Mouse (Mus musculus) kidney, adult 8-10 months (tissue): Measurements from ENCODE around the gene Spryd7.
A peak's percentile ranks its signal among the peaks of the same experiment; 100 is the strongest.

Source experiments
- DNase-seq, 2 experiments: peaks; one replicate each; pipeline ENCODE4 v3.0.0; 2022

Gene Spryd7

DNA sequence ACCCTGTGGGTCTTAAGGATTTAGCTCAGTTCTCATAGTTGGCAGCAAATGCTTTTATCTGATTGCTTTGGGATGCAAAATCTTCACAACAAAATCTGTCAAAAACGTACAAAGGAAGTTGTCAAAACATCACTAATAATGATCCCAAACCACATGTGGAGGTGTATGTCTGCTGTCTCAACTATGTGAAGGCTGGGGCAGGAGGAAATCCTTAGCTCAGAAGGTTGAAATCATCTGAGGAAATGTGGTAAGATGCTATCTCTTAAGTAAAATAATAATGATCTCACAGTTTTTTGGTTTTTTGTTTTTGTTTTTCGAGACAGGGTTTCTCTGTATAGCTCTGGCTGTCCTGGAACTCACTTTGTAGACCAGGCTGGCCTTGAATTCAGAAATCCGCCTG, 20.9 kb downstream of the Spryd7 start:
- DNase-seq: no peak

DNA sequence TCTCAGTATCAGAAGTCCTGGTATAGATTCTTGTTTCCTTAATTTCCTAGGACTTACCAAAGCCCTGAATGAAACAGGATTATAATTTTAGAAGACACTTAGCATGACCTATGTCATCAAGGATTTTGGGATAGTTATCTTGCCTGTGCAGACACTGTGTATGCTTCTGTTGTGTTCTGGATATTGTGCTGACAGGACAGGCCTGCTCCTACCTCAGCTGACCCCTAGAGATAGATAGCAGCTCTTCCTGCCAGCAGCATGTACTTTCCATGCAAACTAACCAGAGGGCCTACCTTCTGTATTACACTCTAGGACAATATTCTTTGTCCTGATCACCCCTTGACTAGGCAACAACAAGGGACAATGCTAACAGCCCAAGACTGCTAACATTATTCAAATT, 25.7 kb downstream of the Spryd7 start:
- DNase-seq: no peak

DNA sequence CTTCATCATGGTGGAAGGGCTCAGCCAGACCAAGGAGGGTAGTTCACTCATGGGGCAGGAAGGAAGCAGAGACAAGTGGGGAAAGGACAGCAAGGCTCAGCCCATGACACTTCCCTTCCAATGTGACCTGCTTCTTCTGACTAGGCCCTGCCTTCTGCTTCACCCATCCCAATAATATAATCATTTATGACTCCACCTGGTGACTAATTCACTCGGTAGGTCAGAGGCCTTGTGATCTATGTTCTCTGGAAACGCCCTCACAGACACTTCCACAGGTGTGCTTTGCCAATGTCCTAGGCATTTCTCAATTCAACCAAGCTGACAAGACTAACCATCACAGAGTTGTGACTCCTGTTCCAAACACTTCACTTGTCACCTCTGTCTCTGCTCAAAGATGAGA, 26.3 kb downstream of the Spryd7 start:
- no peak for DNase-seq

DNA sequence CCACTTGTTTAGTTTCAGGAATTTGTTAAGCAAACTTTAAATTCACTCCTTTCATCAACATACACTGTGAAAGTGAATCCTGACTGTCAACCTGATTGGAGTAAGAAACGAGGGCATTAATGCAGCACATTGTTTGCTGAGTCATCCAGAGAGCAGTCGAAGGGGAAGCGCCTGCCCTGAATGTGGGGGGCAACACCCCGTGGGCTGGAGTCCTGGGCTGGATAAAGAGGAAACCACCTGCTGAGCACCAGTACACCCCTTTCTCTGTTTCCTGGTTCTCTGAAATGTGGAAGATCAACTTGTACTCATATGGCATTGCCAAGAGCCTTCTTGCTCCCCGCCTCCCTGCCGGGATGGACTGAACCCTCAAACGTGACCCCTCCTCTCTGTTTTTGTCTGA, 27.2 kb downstream of the Spryd7 start:
- no peak for DNase-seq

DNA sequence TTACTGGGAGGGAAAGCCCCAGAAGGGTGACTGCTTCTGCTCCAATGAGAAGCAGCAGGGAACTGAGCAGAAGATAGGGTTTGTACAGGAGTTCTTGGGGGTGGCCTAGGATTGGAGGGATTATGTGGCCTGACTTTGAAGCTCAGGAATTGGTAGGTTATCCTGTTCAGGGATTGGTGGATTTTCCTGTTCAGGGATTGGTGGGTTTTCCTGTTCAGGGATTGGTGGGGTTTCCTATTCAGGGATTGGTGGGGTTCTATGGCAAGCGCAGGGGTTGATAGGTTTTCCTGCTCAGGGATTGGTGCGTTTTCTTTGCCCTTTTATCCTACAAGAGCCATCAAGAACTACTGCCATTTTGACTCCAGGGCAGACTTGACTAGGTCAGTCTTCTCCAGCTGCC, 30.7 kb downstream of the Spryd7 start:
- no peak for DNase-seq

DNA sequence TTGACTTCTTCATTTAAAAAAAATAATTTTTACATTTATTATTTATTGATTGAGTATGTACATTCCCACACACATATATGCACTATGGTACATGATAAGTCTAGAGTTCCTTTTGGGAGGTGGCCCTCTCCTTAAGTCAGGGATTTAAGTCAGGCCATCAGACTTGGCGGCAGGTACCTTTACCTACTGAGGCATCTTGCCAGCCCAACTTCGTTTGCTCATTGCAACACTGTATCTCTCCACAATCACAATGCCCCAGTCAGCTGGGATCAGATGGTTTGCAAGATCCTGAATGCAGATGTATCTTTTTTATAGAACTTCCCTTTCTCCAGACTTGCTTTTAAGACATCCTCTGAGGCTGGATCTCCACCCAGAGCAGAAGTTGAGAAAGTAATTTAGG, 32.9 kb downstream of the Spryd7 start:
- no peak for DNase-seq

DNA sequence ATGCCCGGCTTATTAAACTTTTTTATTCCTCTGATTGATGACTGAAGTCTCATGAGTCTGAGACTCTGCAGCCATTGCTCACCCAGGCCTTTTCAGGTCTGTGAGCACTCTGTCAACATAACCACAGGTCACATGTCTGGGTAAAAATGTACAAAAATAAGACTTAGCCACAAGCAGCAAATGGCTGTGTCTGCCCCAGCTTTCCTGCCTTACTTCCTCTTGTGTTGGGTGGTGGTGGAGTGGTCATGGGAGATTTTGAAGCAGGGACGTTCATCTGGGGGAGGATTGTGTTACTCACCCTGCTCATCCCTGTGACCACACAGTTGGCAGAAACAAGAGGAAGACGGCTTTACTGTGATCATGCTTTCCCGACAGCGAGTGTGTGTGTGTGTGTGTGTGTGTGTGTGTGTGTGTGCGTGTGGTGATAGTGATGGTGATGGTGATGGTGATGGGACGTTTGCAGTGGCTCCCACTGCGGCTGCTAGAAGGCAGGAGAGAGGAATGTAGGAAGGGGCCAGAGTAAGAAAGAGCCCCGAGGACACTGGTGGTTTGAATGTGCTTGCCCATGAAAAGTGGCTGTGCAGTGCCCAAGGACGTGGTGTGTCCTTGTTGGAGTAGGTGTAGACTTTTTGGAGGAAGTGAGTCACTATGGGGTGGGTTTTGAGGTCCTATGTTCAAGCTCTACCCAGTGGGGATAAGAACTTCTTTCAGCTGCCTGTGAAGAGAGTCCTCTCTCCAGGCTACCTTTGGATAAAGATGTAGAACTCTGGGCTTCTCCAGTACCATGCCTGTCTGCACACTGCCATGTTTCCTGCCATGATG, 37.8 kb downstream of the Spryd7 start:
- DNase-seq: peak in 1 of 2 experiments; percentile 6

DNA sequence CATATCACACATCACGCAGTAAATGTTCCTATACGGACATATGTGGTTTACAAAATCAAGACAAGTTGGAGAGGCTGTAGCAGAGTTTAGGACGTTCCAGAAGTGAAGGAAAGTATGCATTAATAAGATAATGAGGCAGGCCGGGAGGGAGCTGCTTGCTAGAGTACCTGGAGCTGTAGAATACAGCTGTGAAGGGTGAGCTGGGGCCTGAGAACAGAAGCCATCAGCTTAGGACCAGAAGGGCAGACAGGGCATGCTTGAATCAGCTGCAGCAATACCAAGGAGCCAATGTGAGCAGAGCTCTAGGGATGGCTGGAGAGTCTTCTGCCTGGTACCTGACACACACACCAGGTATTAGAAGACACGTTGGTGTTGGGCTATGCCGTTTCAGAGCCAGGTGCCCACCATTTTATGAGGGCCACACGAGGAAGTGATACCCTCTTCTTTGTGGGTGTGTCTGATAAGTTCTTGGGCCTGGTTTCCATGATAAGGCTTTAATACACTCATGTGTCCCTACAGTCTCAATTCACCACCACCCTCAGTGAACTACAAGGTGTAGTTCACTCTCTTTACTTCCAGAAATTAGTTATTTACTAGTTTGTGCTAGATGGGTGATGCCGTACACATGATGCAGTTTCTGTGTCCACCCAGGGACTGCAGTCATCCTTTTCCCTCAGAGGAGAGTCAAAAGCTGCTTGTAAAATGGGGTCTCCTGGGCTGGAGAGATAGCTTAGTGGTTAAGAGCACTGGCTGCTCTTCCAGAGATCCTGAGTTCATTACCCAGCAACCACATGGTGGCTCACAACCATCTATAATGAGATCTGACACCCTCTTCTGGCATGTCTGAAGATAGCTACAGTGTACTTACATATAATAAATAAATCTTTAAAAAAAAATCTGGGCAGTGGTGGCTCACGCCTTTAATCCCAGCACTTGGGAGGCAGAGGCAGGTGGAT, 39.9 kb downstream of the Spryd7 start:
- DNase-seq: no peak

DNA sequence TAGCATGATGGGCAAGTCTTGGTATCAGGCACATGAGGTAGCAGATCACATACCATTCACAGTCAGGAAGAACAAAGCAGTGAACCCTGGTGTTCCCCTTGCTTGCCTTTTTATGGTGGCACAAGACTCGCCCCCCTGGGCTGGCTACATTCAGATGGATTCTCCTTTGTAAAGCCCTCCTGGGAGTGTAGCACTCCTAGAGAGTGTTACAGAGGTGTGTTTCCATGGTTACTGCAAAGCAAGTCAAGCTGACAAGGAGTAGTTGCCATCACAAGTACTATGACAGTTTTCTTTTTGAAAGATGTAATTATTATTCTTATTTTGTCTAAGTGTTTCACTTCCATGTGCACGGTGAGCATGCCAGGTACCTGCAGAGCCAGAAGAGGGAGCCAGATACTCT, 45.2 kb downstream of the Spryd7 start:
- no peak for DNase-seq

DNA sequence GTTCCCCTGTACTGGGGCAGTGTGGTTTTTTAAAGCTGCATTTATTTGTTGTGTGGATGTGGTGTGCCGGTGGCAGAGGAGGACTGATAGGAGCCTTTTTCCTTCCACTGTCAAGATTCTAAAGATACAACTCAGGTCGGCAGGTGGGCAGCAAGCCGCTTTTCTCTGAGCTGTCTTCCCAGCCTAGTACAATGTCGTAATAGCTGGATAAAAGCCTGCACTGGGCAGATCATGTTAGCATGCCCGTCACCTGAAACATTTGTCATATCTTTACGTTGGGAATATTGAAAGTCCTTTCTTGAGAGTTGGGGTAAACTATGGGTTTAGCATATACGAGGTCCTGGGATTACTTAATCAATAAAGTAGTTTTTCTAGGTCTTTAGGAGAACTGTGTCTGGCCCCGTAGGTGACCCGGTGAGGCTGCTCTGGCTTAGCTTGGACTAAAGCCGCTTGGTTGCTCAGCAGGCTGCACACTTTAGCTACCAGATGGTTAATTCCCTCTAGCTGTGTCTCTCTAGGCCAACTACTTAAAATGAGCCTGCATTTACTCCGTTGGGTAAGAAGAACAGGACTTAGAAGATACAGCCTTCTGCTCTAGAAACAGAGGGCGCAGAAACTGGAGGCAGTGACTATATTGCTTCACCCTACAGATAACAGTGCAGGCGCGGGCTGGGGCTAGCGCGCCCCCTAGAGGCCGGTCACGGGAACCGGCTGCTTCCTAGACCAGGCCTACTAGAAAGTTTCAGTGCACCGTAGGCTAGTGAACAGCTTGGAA, 58.8 kb downstream of the Spryd7 start:
- peak; percentile 29 to 67 for DNase-seq

DNA sequence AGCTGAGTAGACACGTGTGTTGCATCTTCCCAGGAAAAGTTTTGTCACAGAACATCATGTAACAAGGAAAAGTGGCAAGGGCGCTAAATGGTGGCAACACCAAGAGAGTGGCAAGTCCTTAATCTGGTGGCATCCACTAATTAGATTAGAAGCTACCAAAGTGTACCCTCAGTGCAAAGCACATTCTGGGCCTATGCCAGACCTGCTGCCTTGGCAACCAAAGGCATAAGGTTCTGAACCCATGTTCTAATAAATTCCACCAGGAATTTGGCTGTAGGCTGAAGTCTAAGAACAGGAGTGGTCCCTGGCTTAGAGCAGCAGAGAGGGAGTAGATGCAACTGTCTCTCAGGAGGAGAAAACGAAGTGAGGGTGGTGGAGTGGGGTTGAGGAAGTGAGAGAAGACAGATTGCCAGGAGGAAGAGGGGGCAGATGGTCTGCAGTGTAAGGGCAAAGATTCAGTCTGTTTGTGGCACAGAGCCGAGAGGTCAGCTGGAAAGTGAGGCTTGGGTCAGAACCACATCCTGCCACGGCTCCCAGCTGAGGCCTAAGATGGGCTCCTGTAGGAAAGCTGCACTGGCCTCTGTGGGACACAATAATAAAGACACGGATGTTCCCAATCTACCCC, 63.1 kb downstream of the Spryd7 start:
- DNase-seq: peak in 1 of 2 experiments; percentile 1
